Mouse (Mus musculus): ENCODE measurements around the gene Rexo5.

DNA sequence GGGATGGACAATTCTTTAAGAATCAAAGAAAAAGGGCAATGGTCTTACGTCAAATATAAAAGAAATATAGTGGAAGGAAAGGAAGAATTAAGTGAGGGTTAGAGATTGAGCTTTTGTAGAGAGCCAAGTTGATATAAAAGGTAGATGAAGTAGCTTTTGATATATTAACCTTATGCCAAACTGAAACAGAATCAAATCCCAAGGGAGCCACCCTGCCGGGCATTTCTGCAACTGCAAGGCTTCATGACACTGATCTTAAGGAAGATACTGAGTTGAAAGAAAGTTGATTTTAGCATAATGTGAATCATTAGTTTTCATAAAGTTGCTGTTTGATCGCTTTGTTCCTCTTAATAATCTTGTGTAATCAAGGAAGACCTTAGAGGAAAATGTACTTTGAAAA is 4.8 kb upstream of the Rexo5 start:
- TF ChIP-seq CTCF (IDR thresholded peaks at IDR 0.05; ENCODE audit: low read depth, low read length) (no peak), POLR2AphosphoS5 (IDR thresholded peaks at IDR 0.05; ENCODE audit: insufficient replicate concordance, low read depth, low read length) (no peak), TAL1 (conservative IDR thresholded peaks at IDR 0.05; ENCODE audit: low read depth, low read length) (no peak), GATA1 (IDR thresholded peaks at IDR 0.05; ENCODE audit: borderline replicate concordance, low read length) (no peak)
